Mouse (Mus musculus) small intestine, adult 2 months (tissue): Measurements from ENCODE around the gene Astn1.

Source experiments
- CTCF ChIP-seq: fragments of 200-500 bp; IDR thresholded peaks from 2 replicates; pipeline ENCODE4 v1.5.1; 2012; ENCODE audit warnings: low read depth, mild to moderate bottlenecking, control low read depth, inconsistent platforms, low read length, moderate library complexity, mixed read lengths; ENCODE audit not compliant: insufficient replicate concordance, insufficient read length; ENCODE audit errors: extremely low read depth
- POLR2A ChIP-seq: fragments of 200-500 bp; IDR thresholded peaks from 2 replicates; pipeline ENCODE4 v1.6.1; 2012; ENCODE audit warnings: low read depth, mild to moderate bottlenecking, control low read depth, inconsistent platforms, low read length, moderate library complexity

DNA sequence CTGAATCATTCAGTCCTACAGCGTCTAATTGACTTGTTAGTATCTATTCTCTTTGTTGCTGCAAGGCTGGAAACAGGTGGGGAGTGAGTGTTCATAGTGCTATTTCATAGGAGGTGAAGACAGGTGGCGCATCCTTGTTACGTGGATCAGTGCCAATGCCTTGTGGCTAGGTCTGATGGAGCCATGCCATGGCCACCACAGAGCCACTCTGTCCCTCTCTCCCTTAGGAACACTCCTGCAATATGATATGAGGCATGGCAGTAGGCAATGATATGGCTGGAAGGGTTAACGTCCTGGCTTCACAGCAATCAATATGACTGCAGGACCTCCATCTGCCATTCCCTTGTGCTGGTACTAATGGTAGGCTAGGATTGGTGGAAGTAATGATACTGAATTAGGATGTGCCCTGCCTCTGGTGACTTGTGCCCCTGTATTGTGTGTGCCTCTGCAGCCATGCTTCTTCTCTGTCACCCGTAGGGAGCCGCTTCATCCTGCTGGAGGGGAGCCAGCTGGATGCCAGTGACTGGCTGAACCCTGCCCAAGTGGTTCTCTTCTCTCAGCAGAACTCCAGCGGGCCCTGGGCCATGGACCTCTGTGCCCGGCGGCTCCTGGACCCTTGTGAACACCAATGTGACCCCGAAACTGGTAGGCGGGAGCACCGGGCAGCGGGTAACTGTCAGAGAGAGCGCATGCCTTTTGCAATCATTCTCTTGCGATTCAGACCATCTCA lies 148.6 kb downstream of the Astn1 start:
- no peak for TF ChIP-seq CTCF
- TF ChIP-seq POLR2A = no peak
